Mouse (Mus musculus): ENCODE measurements at regions not wholly inside any gene's neighbourhood (a gene's known extent, or its start where the extent isn't known, plus 50 kb on each side); places are given as distances from the start of the nearest gene placed in this dataset.

DNA sequence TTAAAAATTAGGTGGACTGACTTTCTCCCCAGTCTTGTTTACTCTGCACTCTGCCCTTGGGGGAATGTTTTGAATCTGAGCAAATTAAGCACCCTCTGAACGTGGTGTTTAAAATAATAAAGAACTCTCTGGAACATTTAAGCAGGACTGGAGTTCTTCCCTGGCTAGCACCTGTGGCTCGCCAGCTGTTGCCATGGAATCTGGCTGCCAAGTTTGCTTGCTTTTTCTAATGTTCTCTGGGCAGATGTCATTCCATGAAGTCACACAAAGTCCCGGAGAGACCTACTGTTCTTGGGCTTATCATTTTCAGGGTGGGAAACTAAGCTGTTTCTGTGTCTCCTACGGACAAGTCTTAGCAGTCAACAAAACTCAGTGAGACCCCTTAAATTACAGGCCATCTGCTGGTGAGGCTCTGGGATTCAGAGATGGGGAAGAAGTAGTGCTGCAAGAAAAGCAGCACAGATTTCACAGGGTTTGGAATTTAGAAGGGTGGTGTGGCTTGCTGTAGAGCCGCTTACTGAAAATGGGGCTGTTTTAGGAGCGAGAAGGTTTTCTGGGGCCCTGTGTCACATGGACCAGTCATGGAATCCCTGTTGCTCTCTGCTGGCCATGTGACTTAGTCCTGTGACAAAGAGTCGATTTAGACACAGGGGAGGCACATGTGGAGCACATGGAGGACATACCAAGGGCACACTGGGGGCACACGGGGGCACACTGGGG lies 98.7 kb downstream of the Gas1 start:
- TF ChIP-seq CTCF (IDR thresholded peaks at IDR 0.05; ENCODE audit: low read depth), result no peak
- TF ChIP-seq EP300 (IDR thresholded peaks at IDR 0.05; ENCODE audit: low read depth), result no peak
